Mouse (Mus musculus) midbrain, embryonic 11.5 days (tissue): ENCODE results near the gene Fndc3b. TPM values are rescaled to one million over a fixed set of nuclear protein-coding genes. Genes with fewer than 3 reads are reported as not detected.

Experiments used
- ATAC-seq: fragments of 200-750 bp; cut with Nextera tagmentation; 2 replicates; pipeline ENCODE4 v1.8.0; 2017; ENCODE audit warnings: moderate TSS enrichment, moderate library complexity; ENCODE audit not compliant: low FRiP score
- DNase-seq: peaks from one replicate; pipeline ENCODE4 v3.0.0; 2015; ENCODE audit warnings: low spot score; ENCODE audit errors: missing footprints
- H3K27ac ChIP-seq: fragments of 300-500 bp; sonication (generic); 2 replicates; pipeline ENCODE4 v1.5.1; 2014; ENCODE audit warnings: low read depth, low read length
- H3K27me3 ChIP-seq: fragments of 300-500 bp; sonication (generic); 2 replicates; pipeline ENCODE4 v1.6.1; 2014; ENCODE audit warnings: mild to moderate bottlenecking, low read length, moderate library complexity, mixed read lengths; ENCODE audit not compliant: control insufficient read depth, insufficient read depth
- H3K36me3 ChIP-seq: fragments of 300-500 bp; sonication (generic); 2 replicates; pipeline ENCODE4 v1.6.1; 2014; ENCODE audit warnings: mild to moderate bottlenecking, low read length, moderate library complexity, mixed read lengths; ENCODE audit not compliant: control insufficient read depth, insufficient read depth
- H3K4me1 ChIP-seq: fragments of 300-500 bp; sonication (generic); 2 replicates; pipeline ENCODE4 v1.6.1; 2014; ENCODE audit warnings: low read length; ENCODE audit not compliant: control insufficient read depth, insufficient read depth
- H3K4me2 ChIP-seq: fragments of 300-500 bp; sonication (generic); 2 replicates; pipeline ENCODE4 v1.6.1; 2014; ENCODE audit warnings: mild to moderate bottlenecking, moderate library complexity
- H3K4me3 ChIP-seq: fragments of 300-500 bp; sonication (generic); 2 replicates; pipeline ENCODE4 v1.5.1; 2014; ENCODE audit warnings: low read depth, low read length
- H3K9ac ChIP-seq: fragments of 300-500 bp; sonication (generic); 2 replicates; pipeline ENCODE4 v1.6.1; 2014; ENCODE audit warnings: low read length
- H3K9me3 ChIP-seq: fragments of 300-500 bp; sonication (generic); 2 replicates; pipeline ENCODE4 v1.6.1; 2016; ENCODE audit warnings: low read length; ENCODE audit not compliant: control insufficient read depth
- WGBS: fragments of 180-500 bp; shearing (Covaris S2); extraction: QIAGEN DNeasy Blood & Tissue Kit; methylation state at CpG from one replicate; pipeline ENCODE4 v1.1.7; 2014; 5-methylcytosine and 5-hydroxymethylcytosine counted together
- polyA plus RNA-seq: library from polyadenylated mRNA; unstranded; fragments of >200 nt; fragmentation: Nextera tagmentation; extraction: Ambion mirVana; gene quantifications from 2 replicates; pipeline ENCODE4 v1.2.1, GENCODE M21; 2014

Fndc3b gene
- polyA plus RNA-seq, result 10.0 and 10.1 TPM in 2 replicates

DNA sequence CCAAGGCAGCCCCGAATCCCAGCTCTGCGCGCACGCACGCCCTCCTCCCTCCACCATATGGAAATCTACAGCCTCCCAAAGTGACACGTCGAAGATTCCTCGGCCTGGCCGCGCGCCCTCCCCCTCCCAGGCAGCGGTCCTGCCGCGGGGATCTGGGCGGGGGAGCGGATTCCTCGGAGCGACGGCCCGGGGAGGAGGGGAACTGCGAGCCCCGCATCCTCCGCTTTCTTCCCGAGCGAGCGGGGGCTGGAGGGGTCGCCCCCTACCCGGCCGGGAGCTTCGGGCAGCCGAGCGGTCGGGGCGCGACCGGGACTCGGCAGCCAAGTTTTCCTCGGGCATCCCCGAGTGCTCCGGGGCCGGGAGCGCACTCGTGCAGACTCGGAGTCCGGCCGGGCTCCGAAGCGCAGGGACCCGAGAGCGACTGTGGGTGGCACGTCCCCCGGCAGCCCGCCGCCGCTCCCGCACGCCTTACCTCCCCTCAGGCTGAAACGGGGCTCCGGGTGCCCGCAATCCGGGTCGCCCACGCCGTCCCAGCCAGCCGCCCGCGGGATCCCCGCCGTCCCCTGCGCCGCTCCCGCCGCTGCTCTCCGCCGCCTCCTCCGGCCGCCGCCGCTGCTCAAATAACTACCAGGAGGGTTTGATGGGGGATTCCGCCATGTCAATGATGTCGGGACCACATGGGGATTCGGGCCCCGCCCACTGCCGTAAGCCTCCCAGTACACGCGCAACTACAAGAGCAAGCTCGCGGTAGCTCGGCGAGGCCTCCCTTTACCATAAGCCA lies at the start of gene Fndc3b:
Gene Fndc3b, minus strand, starts transcription at position 660 of the 781 bp plus-strand sequence.
- ATAC-seq, result peak; percentile 92
- under 1% methylated on average over 85 of the region's 90 CpGs for WGBS
- peak; percentile 99 for DNase-seq
- no peaks in the 10 kb centered on the region for H3K36me3 ChIP-seq
- H3K9ac ChIP-seq, result peak within 1 kb of the TSS; percentile 85
- peak within 1 kb of the TSS; percentile 83 for H3K4me3 ChIP-seq
- H3K27me3 ChIP-seq, result no peaks in the 10 kb centered on the region
- H3K27ac ChIP-seq, result peak within 1 kb of the TSS; percentile 92
- no peaks in the 10 kb centered on the region for H3K9me3 ChIP-seq
- peak within 1 kb of the TSS; percentile 61 for H3K4me2 ChIP-seq
- H3K4me1 ChIP-seq, result peaks cover 14% of the 10 kb centered on the region

- Histone ChIP-seq H3K9me3 (no peaks in the 10 kb centered on the region), H3K27me3 (no peaks in the 10 kb centered on the region), H3K4me3 (no peak overlapping the region), H3K9ac (no peak overlapping the region), H3K4me2 (no peak overlapping the region), H3K4me1 (no peaks in the 10 kb centered on the region), H3K27ac (no peak overlapping the region), H3K36me3 (no peaks in the 10 kb centered on the region)
- ATAC-seq (no peak), DNase-seq (no peak)
- WGBS, result 88% methylated on average over 2 of the region's 2 CpGs
These were observed 49.2 kb upstream of the Fndc3b start for GRCm38 (mm10) chr3:27760278-27760677.

GRCm38 (mm10) chr3:27758976-27759375 lies 47.9 kb upstream of the Fndc3b start:
- Histone ChIP-seq H3K4me1 (no peaks in the 10 kb centered on the region), H3K27ac (no peak overlapping the region), H3K9me3 (no peaks in the 10 kb centered on the region), H3K9ac (no peak overlapping the region), H3K27me3 (no peaks in the 10 kb centered on the region), H3K36me3 (no peaks in the 10 kb centered on the region), H3K4me2 (no peak overlapping the region), H3K4me3 (no peak overlapping the region)
- 69% methylated on average over 6 of the region's 6 CpGs for WGBS
- ATAC-seq (no peak), DNase-seq (no peak)

GRCm38 (mm10) chr3:27751657-27752056 lies 40.5 kb upstream of the Fndc3b start:
- DNase-seq, result no peak
- H3K4me2 ChIP-seq, result no peak overlapping the region
- H3K36me3 ChIP-seq, result no peaks in the 10 kb centered on the region
- 75% methylated on average over 5 of the region's 5 CpGs for WGBS
- no peak for ATAC-seq
- H3K9ac ChIP-seq, result no peak overlapping the region
- no peaks in the 10 kb centered on the region for H3K9me3 ChIP-seq
- no peak overlapping the region for H3K4me3 ChIP-seq
- no peaks in the 10 kb centered on the region for H3K4me1 ChIP-seq
- H3K27ac ChIP-seq, result no peak overlapping the region
- H3K27me3 ChIP-seq, result no peaks in the 10 kb centered on the region

DNA sequence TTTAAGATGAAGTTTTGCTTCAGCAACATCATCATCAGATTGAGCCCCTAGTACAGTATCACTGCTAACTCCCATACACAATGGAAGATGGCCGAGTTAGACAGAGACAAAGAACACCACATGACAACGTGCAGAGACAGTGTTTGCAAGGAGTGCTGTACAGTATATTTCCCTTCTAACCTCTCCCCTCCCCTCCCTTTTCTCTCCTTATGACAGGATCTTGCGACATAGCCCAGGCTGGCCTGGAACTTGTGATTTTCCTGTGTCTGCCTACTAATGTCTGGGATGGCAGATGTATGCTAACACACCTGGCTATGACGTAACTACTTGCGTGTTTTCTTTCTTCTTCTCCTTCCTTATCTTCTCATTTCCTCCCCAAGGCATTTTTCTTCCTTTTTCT lies 40.0 kb upstream of the Fndc3b start:
- 93% methylated on average over 5 of the region's 5 CpGs for WGBS
- ATAC-seq, result no peak

GRCm38 (mm10) chr3:27745651-27746050 lies 34.5 kb upstream of the Fndc3b start:
- Histone ChIP-seq H3K9ac (no peak overlapping the region), H3K4me3 (no peak overlapping the region)
- WGBS, result 93% methylated on average over 9 of the region's 9 CpGs

More for the DNA sequence above, 40.0 kb upstream of the Fndc3b start:
- Histone ChIP-seq H3K4me3 (no peak overlapping the region), H3K27ac (no peak overlapping the region), H3K36me3 (no peaks in the 10 kb centered on the region), H3K9ac (no peak overlapping the region), H3K4me1 (no peaks in the 10 kb centered on the region), H3K4me2 (no peak overlapping the region), H3K9me3 (no peaks in the 10 kb centered on the region), H3K27me3 (no peaks in the 10 kb centered on the region)
- no peak for DNase-seq

DNA sequence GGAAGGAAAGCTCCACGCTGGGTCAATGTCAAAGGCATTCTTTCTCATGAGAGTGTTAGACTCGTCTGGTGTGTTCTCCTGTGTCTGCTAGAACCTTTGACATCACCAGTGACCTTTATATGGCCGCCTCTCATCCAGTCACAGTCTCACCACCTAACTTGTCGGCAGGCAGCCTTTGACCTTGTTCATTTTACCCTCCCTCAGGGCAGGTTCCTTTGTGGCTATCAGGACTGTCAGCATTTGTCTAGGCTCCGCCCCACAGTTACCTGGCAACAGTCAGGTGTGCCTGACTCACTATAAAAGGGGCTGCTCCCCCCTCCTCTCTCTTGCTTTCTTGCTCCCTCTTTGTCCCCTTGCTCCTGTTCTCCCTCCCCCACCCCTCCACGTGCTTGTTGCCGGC lies 33.6 kb upstream of the Fndc3b start:
- DNase-seq (no peak), ATAC-seq (no peak)
- peaks cover 3% of the 10 kb centered on the region; the same call in 1 of the 2 replicates for H3K4me1 ChIP-seq
- WGBS, result 66% methylated on average over 7 of the region's 7 CpGs
- H3K9ac ChIP-seq, result no peak overlapping the region
- H3K36me3 ChIP-seq, result no peaks in the 10 kb centered on the region
- H3K27me3 ChIP-seq, result no peaks in the 10 kb centered on the region
- H3K4me2 ChIP-seq, result no peak overlapping the region
- no peak overlapping the region for H3K4me3 ChIP-seq
- H3K27ac ChIP-seq, result no peak overlapping the region
- H3K9me3 ChIP-seq, result no peaks in the 10 kb centered on the region

More at GRCm38 (mm10) chr3:27745651-27746050, 34.5 kb upstream of the Fndc3b start:
- ATAC-seq (no peak), DNase-seq (no peak)
- Histone ChIP-seq H3K4me1 (no peaks in the 10 kb centered on the region), H3K27me3 (no peaks in the 10 kb centered on the region), H3K27ac (no peak overlapping the region), H3K4me2 (no peak overlapping the region), H3K9me3 (no peaks in the 10 kb centered on the region), H3K36me3 (no peaks in the 10 kb centered on the region)

DNA sequence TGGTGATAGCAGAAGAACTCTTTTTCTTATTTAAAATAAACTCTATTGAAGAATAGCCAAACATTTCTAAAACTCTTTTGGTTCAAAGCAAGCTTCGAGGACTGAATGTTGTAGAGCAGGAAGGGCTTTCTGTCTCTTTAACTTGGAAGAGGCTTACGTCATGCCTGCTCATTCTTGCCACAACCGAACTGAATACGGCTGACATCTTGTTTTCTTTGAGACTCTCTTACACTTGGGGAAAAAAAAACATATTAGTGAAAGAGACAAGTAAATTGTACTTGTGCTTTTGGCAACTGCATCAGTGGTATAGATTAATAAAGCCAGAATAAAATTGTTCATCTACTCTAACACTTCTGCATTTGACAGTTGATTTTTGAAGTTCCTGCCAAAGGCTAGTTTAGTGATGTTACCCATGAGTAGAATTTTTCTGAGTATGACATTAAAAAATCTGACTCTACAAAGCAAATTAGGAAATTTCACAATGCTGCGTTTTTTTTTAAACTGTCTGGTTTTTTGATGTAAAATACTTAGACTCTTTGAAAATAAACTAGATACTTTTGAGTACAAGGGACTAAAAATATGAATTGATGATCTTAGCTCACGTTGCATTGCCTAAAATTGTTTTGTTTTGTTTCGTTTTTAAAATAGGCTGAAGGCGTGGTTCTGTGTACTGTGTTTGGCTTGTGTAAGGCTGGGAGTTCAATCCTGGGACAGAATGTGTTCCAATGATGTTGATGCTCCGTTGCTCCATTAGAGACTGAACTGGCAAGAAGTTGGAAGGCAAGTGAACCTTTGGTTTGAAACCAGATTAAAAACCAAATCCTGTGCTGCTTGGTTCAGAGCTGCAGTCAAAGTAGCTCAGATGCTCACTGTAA lies 32.4 kb upstream of the Fndc3b start:
- no peak overlapping the region for H3K9ac ChIP-seq
- no peaks in the 10 kb centered on the region for H3K9me3 ChIP-seq
- no peak overlapping the region for H3K27ac ChIP-seq
- no peaks in the 10 kb centered on the region for H3K27me3 ChIP-seq
- WGBS, result 85% methylated on average over 9 of the region's 9 CpGs
- DNase-seq (no peak), ATAC-seq (no peak)
- peaks cover 3% of the 10 kb centered on the region; the same call in 1 of the 2 replicates for H3K4me1 ChIP-seq
- H3K4me2 ChIP-seq, result no peak overlapping the region
- H3K4me3 ChIP-seq, result no peak overlapping the region
- no peaks in the 10 kb centered on the region for H3K36me3 ChIP-seq

- Histone ChIP-seq H3K4me3 (no peak overlapping the region), H3K9me3 (no peaks in the 10 kb centered on the region), H3K4me2 (no peak overlapping the region), H3K4me1 (peaks cover 3% of the 10 kb centered on the region; the same call in 1 of the 2 replicates), H3K27me3 (no peaks in the 10 kb centered on the region), H3K27ac (no peak overlapping the region), H3K36me3 (no peaks in the 10 kb centered on the region), H3K9ac (no peak overlapping the region)
- 78% methylated on average over 2 of the region's 2 CpGs for WGBS
- ATAC-seq (no peak), DNase-seq (no peak)
These were observed 31.0 kb upstream of the Fndc3b start for GRCm38 (mm10) chr3:27742124-27742523.
